Mouse (Mus musculus) stomach, embryonic 14.5 days (tissue): ENCODE measurements around the gene Rundc1. TPM values are rescaled to one million over a fixed set of nuclear protein-coding genes. Genes with fewer than 3 reads are reported as not detected.
"Not testable (repeated sequence)": the region's sequence is repeated elsewhere in the genome, so short reads cannot be mapped to it uniquely, and the experiment has no call there.

Source experiments
- ATAC-seq: fragments of 200-750 bp; cut with Nextera tagmentation; 2 replicates; pipeline ENCODE4 v1.8.0; 2017; ENCODE audit warnings: low read depth, moderate TSS enrichment; ENCODE audit not compliant: insufficient number of reproducible peaks, insufficient read depth, low FRiP score
- H3K27ac ChIP-seq: fragments of 300-500 bp; sonication (generic); 2 replicates; pipeline ENCODE4 v1.5.1; 2014; ENCODE audit warnings: mild to moderate bottlenecking, low read length, moderate library complexity, mixed read lengths
- H3K27me3 ChIP-seq: fragments of 300-500 bp; sonication (generic); 2 replicates; pipeline ENCODE4 v1.6.1; 2014; ENCODE audit warnings: low read length, control low read depth, mixed read lengths; ENCODE audit not compliant: control insufficient read depth, insufficient read depth
- H3K36me3 ChIP-seq: fragments of 300-500 bp; sonication (generic); 2 replicates; pipeline ENCODE4 v1.6.1; 2014; ENCODE audit warnings: mild to moderate bottlenecking, control low read depth, low read length, moderate library complexity, mixed read lengths; ENCODE audit not compliant: control insufficient read depth, insufficient read depth
- H3K4me1 ChIP-seq: fragments of 300-500 bp; sonication (generic); 2 replicates; pipeline ENCODE4 v1.6.1; 2014; ENCODE audit warnings: low read length, control low read depth, mixed read lengths; ENCODE audit not compliant: control insufficient read depth, insufficient read depth
- H3K4me2 ChIP-seq: fragments of 300-500 bp; sonication (generic); replicated peaks from 2 replicates; pipeline ENCODE4 v1.6.1; 2014; ENCODE audit warnings: low read depth, low read length, control low read depth
- H3K4me3 ChIP-seq: fragments of 300-500 bp; sonication (generic); 2 replicates; pipeline ENCODE4 v1.5.1; 2014; ENCODE audit warnings: low read depth, low read length, control low read depth
- H3K9ac ChIP-seq: fragments of 300-500 bp; sonication (generic); replicated peaks from 2 replicates; pipeline ENCODE4 v1.6.1; 2014; ENCODE audit warnings: low read depth, mild to moderate bottlenecking, control low read depth, low read length, moderate library complexity, mixed read lengths
- H3K9me3 ChIP-seq: fragments of 300-500 bp; sonication (generic); 2 replicates; pipeline ENCODE4 v1.6.1; 2016; ENCODE audit warnings: low read depth, low read length, control low read depth; ENCODE audit not compliant: control insufficient read depth
- WGBS: fragments of 180-500 bp; shearing (Covaris S2); extraction: QIAGEN DNeasy Blood & Tissue Kit; methylation state at CpG from one replicate; pipeline ENCODE4 v1.1.7; 2014; 5-methylcytosine and 5-hydroxymethylcytosine counted together
- polyA plus RNA-seq: library from polyadenylated mRNA; unstranded; fragments of >200 nt; fragmentation: Nextera tagmentation; extraction: Ambion mirVana; gene quantifications from 2 replicates; pipeline ENCODE4 v1.2.1, GENCODE M21; 2014

Rundc1 gene
- polyA plus RNA-seq, 1 experiment from 2014 or later, result 12.0 TPM

- 16% methylated on average over 10 of the region's 10 CpGs for WGBS
- ATAC-seq, result peak; percentile 70
Measured at GRCm38 (mm10) chr11:101448274-101448746, 23.4 kb downstream of the Rundc1 start, which contains the start of gene Ifi35. Gene Ifi35 (plus strand): TSS chr11:101448407.

GRCm38 (mm10) chr11:101448899-101449298 is 24.0 kb downstream of the Rundc1 start:
- Histone ChIP-seq H3K4me2 (peak overlapping the region; percentile 59), H3K27me3 (no peaks in the 10 kb centered on the region), H3K4me3 (peak overlapping the region; percentile 40; the same call in 1 of the 2 replicates), H3K4me1 (peaks cover 8% of the 10 kb centered on the region; the same call in 1 of the 2 replicates), H3K36me3 (peaks cover 16% of the 10 kb centered on the region), H3K27ac (peak overlapping the region; percentile 77; the same call in 1 of the 2 replicates), H3K9ac (no peak overlapping the region), H3K9me3 (no peaks in the 10 kb centered on the region)
- 77% methylated on average over 4 of the region's 4 CpGs for WGBS
- ATAC-seq, result no peak

More at GRCm38 (mm10) chr11:101448274-101448746, 23.4 kb downstream of the Rundc1 start, which contains the start of gene Ifi35:
- Histone ChIP-seq H3K27ac (peak within 1 kb of the TSS; percentile 77), H3K9ac (peak within 1 kb of the TSS; percentile 40), H3K36me3 (peaks cover 21% of the 10 kb centered on the region), H3K4me3 (peak within 1 kb of the TSS; percentile 40), H3K9me3 (no peaks in the 10 kb centered on the region), H3K4me2 (peak within 1 kb of the TSS; percentile 59), H3K4me1 (peaks cover 14% of the 10 kb centered on the region; the same call in 1 of the 2 replicates), H3K27me3 (no peaks in the 10 kb centered on the region)

GRCm38 (mm10) chr11:101449596-101449995 is 24.7 kb downstream of the Rundc1 start:
- not testable (repeated sequence) for H3K9ac ChIP-seq, H3K4me2 ChIP-seq, ATAC-seq, H3K27ac ChIP-seq, H3K36me3 ChIP-seq, H3K27me3 ChIP-seq, H3K4me3 ChIP-seq, H3K9me3 ChIP-seq, H3K4me1 ChIP-seq
- 78% methylated on average over 4 of the region's 4 CpGs for WGBS

- no peaks in the 10 kb centered on the region for H3K27me3 ChIP-seq
- no peak overlapping the region for H3K27ac ChIP-seq
- H3K9me3 ChIP-seq, result no peaks in the 10 kb centered on the region
- no peak overlapping the region for H3K4me3 ChIP-seq
- WGBS, result 84% methylated on average over 3 of the region's 3 CpGs
- H3K4me1 ChIP-seq, result peaks cover 2% of the 10 kb centered on the region; the same call in 1 of the 2 replicates
- ATAC-seq, result no peak
- H3K4me2 ChIP-seq, result no peak overlapping the region
- peaks cover 4% of the 10 kb centered on the region; the same call in 1 of the 2 replicates for H3K36me3 ChIP-seq
- H3K9ac ChIP-seq, result no peak overlapping the region
Measured at GRCm38 (mm10) chr11:101450394-101450793, 25.5 kb downstream of the Rundc1 start.

- WGBS, result 91% methylated on average over 10 of the region's 10 CpGs
- no peaks in the 10 kb centered on the region for H3K36me3 ChIP-seq
- ATAC-seq, result no peak
- H3K27me3 ChIP-seq, result no peaks in the 10 kb centered on the region
- peaks cover 2% of the 10 kb centered on the region; the same call in 1 of the 2 replicates for H3K4me1 ChIP-seq
- no peak overlapping the region for H3K9ac ChIP-seq
- no peak overlapping the region for H3K4me3 ChIP-seq
- H3K27ac ChIP-seq, result no peak overlapping the region
- H3K9me3 ChIP-seq, result no peaks in the 10 kb centered on the region
- H3K4me2 ChIP-seq, result no peak overlapping the region
Measured at GRCm38 (mm10) chr11:101451536-101451935, 26.7 kb downstream of the Rundc1 start.

GRCm38 (mm10) chr11:101452093-101452774 is 27.3 kb downstream of the Rundc1 start:
- H3K27ac ChIP-seq, result no peak overlapping the region
- H3K27me3 ChIP-seq, result no peaks in the 10 kb centered on the region
- H3K4me3 ChIP-seq, result no peak overlapping the region
- H3K4me2 ChIP-seq, result no peak overlapping the region
- peaks cover 2% of the 10 kb centered on the region; the same call in 1 of the 2 replicates for H3K4me1 ChIP-seq
- WGBS, result 67% methylated on average over 10 of the region's 10 CpGs
- no peaks in the 10 kb centered on the region for H3K9me3 ChIP-seq
- no peaks in the 10 kb centered on the region; the same call in 1 of the 2 replicates for H3K36me3 ChIP-seq
- no peak for ATAC-seq
- H3K9ac ChIP-seq, result no peak overlapping the region

- H3K27me3 ChIP-seq, result no peaks in the 10 kb centered on the region
- H3K4me2 ChIP-seq, result no peak overlapping the region
- WGBS, result 73% methylated on average over 6 of the region's 6 CpGs
- no peak overlapping the region for H3K4me3 ChIP-seq
- H3K27ac ChIP-seq, result no peak overlapping the region
- no peak overlapping the region for H3K9ac ChIP-seq
- peaks cover 4% of the 10 kb centered on the region; the same call in 1 of the 2 replicates for H3K36me3 ChIP-seq
- ATAC-seq, result no peak
- peaks cover 12% of the 10 kb centered on the region for H3K4me1 ChIP-seq
- no peaks in the 10 kb centered on the region for H3K9me3 ChIP-seq
Measured at GRCm38 (mm10) chr11:101454702-101455101, 29.8 kb downstream of the Rundc1 start.

GRCm38 (mm10) chr11:101455627-101456026 is 30.7 kb downstream of the Rundc1 start:
- H3K4me1 ChIP-seq, result peaks cover 16% of the 10 kb centered on the region
- no peak overlapping the region for H3K9ac ChIP-seq
- 76% methylated on average over 7 of the region's 7 CpGs for WGBS
- H3K4me2 ChIP-seq, result no peak overlapping the region
- peaks cover 12% of the 10 kb centered on the region for H3K36me3 ChIP-seq
- H3K4me3 ChIP-seq, result no peak overlapping the region
- ATAC-seq, result no peak
- no peaks in the 10 kb centered on the region for H3K9me3 ChIP-seq
- H3K27ac ChIP-seq, result no peak overlapping the region
- no peaks in the 10 kb centered on the region for H3K27me3 ChIP-seq
